Mouse (Mus musculus): ENCODE data around the gene Zfp592.

DNA sequence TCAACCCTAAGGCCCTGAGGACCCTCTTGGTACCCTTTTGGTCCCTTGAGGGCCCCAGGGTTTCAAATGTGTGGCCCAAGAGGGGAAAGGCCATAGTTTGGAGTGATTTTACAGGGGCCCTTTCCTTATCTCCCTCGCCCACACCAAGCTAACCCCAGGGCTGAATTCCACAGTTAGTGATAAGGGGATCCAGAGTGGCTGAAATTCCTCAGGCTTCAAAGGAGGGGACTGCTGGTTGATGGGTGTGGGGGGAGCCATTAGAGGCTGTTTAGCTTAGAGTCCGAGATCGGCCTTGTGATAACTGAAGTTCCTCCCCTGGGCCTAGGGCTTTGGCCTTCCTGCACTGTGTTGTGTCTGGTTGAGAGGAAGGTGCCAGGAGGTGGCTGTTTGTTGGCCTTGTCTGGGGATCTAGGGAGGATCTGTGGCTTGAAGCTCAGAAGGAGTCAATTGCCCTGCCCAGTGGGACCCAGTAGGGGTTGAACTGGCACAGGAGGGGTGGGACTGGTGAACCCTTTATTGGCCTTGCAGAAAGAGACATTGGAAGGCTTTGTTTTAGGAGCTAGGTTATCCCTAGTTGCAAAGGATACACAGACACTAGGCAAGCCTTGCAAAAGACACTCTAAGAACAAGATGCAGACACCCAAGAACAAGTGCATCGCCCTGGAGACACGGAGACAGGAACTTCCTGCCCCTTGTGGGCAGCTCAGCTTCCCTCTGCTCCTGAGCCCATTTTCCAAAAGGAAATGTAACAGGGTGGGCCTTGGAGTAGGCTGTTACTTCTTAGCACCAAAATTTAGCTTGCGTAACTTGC lies 64.6 kb downstream of the Zfp592 start:
- TF ChIP-seq CTCF (IDR thresholded peaks at IDR 0.05) (no peak), POLR2A (IDR thresholded peaks at IDR 0.05; ENCODE audit: insufficient read depth, low read depth, low read length) (no peak), EP300 (IDR thresholded peaks at IDR 0.05; ENCODE audit: insufficient read depth, low read depth, low read length) (no peak)

All from heart, adult 2 months (tissue).